Mouse (Mus musculus): ENCODE results near the gene Tsn. TPM values are rescaled to one million over a fixed set of nuclear protein-coding genes. Genes with fewer than 3 reads are reported as not detected.

Gene Tsn
- polyA plus RNA-seq, 2 experiments from 2014 or later: 221 to 249 TPM

Other genes with a start within 250 kb of the Tsn start
- gene Gm29106, start 135.2 kb downstream of the Tsn start, polyA plus RNA-seq (2017; shearing (Covaris generic)): under 1 TPM in 1 of 2 experiments, not detected in 1; 0.08 TPM
- 10 to 100 TPM; 50.2 to 58.8 TPM for gene Nifk, start 10.1 kb upstream of the Tsn start, polyA plus RNA-seq (2017; shearing (Covaris generic))
- 10 to 100 TPM; 36.6 to 44.9 TPM for gene Clasp1, start 77.3 kb upstream of the Tsn start, polyA plus RNA-seq (2017; shearing (Covaris generic))

All from activated CD4-positive, CD25-positive, alpha-beta regulatory T cell, adult 4 months (primary cell).